Mouse (Mus musculus): ENCODE results near the gene Slc22a17. TPM values are rescaled to one million over a fixed set of nuclear protein-coding genes. Genes with fewer than 3 reads are reported as not detected.

The Slc22a17 gene
- polyA plus RNA-seq, 1 experiment from 2014 or later, result 30.2 TPM

DNA sequence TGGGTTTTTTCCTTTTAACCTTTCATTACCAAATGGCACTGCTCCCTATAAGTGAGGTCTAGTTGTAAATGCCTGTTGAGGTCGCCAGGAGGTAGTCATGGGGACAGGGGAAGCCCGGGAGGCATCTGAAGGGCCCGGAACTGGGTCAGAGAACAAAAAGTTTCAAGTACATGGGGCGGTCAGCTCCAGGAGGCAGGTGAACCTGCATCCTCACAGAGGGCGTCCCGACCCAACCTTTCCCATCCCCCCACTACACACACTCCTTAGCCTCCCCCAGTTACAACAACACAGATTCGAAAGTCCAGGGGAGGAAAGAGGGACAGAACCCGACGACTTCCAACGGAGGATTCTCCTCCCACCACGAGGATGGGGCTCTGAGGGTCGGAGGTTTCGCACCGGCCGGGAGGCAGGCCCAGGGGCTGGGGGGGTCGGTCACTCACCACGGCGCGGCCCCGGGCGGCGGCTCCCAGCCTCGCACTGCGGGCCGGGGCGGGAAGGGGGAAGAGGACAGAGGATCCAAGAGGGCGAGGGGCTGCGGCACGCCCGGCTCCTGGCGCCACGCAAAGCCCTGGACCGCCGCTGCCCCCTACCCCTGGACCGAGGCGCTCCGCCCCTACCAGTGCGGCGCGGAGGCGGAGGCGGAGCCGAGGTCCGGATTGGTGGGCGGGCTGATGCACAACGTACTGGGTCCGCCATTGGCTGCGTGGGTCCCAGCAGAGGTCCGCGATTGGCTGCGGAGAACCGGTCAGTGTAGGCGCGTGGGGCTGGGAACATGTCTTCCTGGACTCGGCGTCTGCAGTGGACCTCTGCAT lies 49.2 kb downstream of the Slc22a17 start:
- Histone ChIP-seq H3K9me3 (no peaks in the 10 kb centered on the region), H3K4me1 (replicated peaks) (no peaks in the 10 kb centered on the region), H3K4me2 (replicated peaks) (peak overlapping the region; percentile 69), H3K4me3 (replicated peaks) (peak overlapping the region; percentile 100), H3K9ac (peak overlapping the region; percentile 98), H3K36me3 (no peaks in the 10 kb centered on the region), H3K27me3 (replicated peaks) (no peaks in the 10 kb centered on the region), H3K27ac (peak overlapping the region; percentile 74)
- ATAC-seq, result peak; percentile 100
- under 1% methylated on average over 55 of the region's 56 CpGs for WGBS

GRCm38 (mm10) chr14:54860511-54860910 lies 52.4 kb downstream of the Slc22a17 start:
- Histone ChIP-seq H3K9me3 (no peaks in the 10 kb centered on the region), H3K27ac (no peak overlapping the region), H3K4me2 (replicated peaks) (no peak overlapping the region), H3K9ac (no peak overlapping the region), H3K36me3 (0 out of 2 replicates have a peak, but pooled peaks cover 4% of the 10 kb centered on the region), H3K4me3 (replicated peaks) (no peak overlapping the region), H3K27me3 (replicated peaks) (no peaks in the 10 kb centered on the region), H3K4me1 (replicated peaks) (no peaks in the 10 kb centered on the region)
- no peak for ATAC-seq
- WGBS, result 53% methylated on average over 2 of the region's 2 CpGs

DNA sequence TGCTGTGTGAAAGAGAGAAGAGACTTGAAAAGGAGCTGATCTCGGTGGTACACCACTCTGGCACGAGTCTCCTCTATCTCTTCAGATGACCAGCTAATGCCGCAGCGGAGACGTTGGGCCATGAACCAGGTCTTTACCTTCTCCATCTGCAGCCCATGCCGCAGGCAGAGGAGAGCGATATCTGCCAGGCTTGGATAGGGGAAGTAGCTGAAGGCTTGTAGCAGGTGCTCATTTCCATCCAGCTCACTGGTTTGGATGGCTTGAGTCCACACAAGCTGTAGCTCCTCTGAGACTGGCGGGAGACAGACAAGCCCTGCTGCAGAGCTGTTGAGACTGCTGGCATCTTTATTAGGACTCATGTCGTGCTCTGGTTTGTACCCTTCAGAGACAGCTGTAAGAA lies 55.0 kb downstream of the Slc22a17 start:
- WGBS, result 89% methylated on average over 9 of the region's 9 CpGs
- no peak overlapping the region for H3K27ac ChIP-seq
- H3K4me3 ChIP-seq (replicated peaks), result no peak overlapping the region
- 0 out of 2 replicates have a peak, but pooled peaks cover 4% of the 10 kb centered on the region for H3K36me3 ChIP-seq
- no peaks in the 10 kb centered on the region for H3K27me3 ChIP-seq (replicated peaks)
- ATAC-seq, result no peak
- H3K4me2 ChIP-seq (replicated peaks), result no peak overlapping the region
- no peak overlapping the region for H3K9ac ChIP-seq
- no peaks in the 10 kb centered on the region for H3K4me1 ChIP-seq (replicated peaks)
- no peaks in the 10 kb centered on the region for H3K9me3 ChIP-seq

DNA sequence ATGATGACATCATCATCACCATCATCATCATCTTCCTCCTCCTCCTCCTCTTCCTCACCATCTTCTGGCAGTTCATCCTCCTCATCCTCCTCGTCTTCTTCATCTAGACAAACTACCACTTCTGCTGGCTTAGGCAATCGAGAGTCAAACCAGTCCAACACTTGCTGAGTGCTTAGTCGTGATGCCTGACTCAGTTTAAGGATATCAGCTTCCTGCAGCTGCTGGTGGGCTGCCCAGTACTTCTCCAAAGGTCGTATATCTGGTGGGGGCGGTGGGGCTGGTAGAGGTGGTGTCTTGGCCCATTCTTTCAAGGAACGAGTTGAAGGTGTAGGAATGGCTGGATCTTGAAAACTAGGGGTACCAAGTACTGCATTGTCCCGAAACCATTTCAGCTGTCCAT lies 56.2 kb downstream of the Slc22a17 start:
- WGBS, result 82% methylated on average over 7 of the region's 7 CpGs

More for the DNA sequence above, 56.2 kb downstream of the Slc22a17 start:
- H3K4me1 ChIP-seq (replicated peaks), result no peaks in the 10 kb centered on the region
- H3K4me3 ChIP-seq (replicated peaks), result no peak overlapping the region
- no peak for ATAC-seq
- H3K27ac ChIP-seq, result no peak overlapping the region
- H3K9me3 ChIP-seq, result no peaks in the 10 kb centered on the region
- H3K4me2 ChIP-seq (replicated peaks), result no peak overlapping the region
- no peaks in the 10 kb centered on the region for H3K27me3 ChIP-seq (replicated peaks)
- H3K9ac ChIP-seq, result no peak overlapping the region
- 0 out of 2 replicates have a peak, but pooled peaks cover 4% of the 10 kb centered on the region for H3K36me3 ChIP-seq

MicroRNAs within 50 kb of the gene (microRNA counts, 519-probe panel; counts per million panel counts)
- microRNA mmu-miR-208a, result 97.1 counts per million, percentile 29 among the panel's probes with 10 or more counts

Other genes starting within 250 kb of the Slc22a17 start
- gene 1700123O20Rik, start 226.9 kb downstream of the Slc22a17 start, polyA plus RNA-seq (2015; fragmentation: Nextera tagmentation; extraction: Ambion mirVana), result 83.7 and 84.8 TPM in 2 replicates
- gene Acin1, start 226.2 kb downstream of the Slc22a17 start, polyA plus RNA-seq (2015; fragmentation: Nextera tagmentation; extraction: Ambion mirVana), result 105 and 107 TPM in 2 replicates
- gene Gm29776, start 214.3 kb downstream of the Slc22a17 start, polyA plus RNA-seq (2015; fragmentation: Nextera tagmentation; extraction: Ambion mirVana), result 0.11 and 0.15 TPM in 2 replicates
- gene Cebpe, start 201.0 kb downstream of the Slc22a17 start, polyA plus RNA-seq (2015; fragmentation: Nextera tagmentation; extraction: Ambion mirVana), result 0.19 and 0.21 TPM in 2 replicates
- 30.9 and 33.0 TPM in 2 replicates for gene Slc7a8, start 131.2 kb downstream of the Slc22a17 start, polyA plus RNA-seq (2015; fragmentation: Nextera tagmentation; extraction: Ambion mirVana)
- not detected in 2 replicates for gene Rnf212b, start 99.0 kb downstream of the Slc22a17 start, polyA plus RNA-seq (2015; fragmentation: Nextera tagmentation; extraction: Ambion mirVana)
- gene Homez, start 42.2 kb downstream of the Slc22a17 start, polyA plus RNA-seq (2015; fragmentation: Nextera tagmentation; extraction: Ambion mirVana), result 6.2 and 6.9 TPM in 2 replicates
- gene Ppp1r3e, start 35.6 kb downstream of the Slc22a17 start, polyA plus RNA-seq (2015; fragmentation: Nextera tagmentation; extraction: Ambion mirVana), result 2.3 TPM in 2 replicates
- 3.6 and 4.7 TPM in 2 replicates for gene Bcl2l2, start 29.8 kb downstream of the Slc22a17 start, polyA plus RNA-seq (2015; fragmentation: Nextera tagmentation; extraction: Ambion mirVana)
- gene Gm20521, start 29.7 kb downstream of the Slc22a17 start, polyA plus RNA-seq (2015; fragmentation: Nextera tagmentation; extraction: Ambion mirVana), result 0.34 and 0.35 TPM in 2 replicates
- gene Pabpn1, start 20.6 kb downstream of the Slc22a17 start, polyA plus RNA-seq (2015; fragmentation: Nextera tagmentation; extraction: Ambion mirVana), result 108 and 119 TPM in 2 replicates
- gene Efs, start 13.0 kb upstream of the Slc22a17 start, polyA plus RNA-seq (2015; fragmentation: Nextera tagmentation; extraction: Ambion mirVana), result 20.0 and 20.7 TPM in 2 replicates
- not detected in 2 replicates for gene Il25, start 19.6 kb upstream of the Slc22a17 start, polyA plus RNA-seq (2015; fragmentation: Nextera tagmentation; extraction: Ambion mirVana)
- gene Cmtm5, start 23.1 kb upstream of the Slc22a17 start, polyA plus RNA-seq (2015; fragmentation: Nextera tagmentation; extraction: Ambion mirVana), result 2.2 and 2.3 TPM in 2 replicates
- 0.27 and 0.44 TPM in 2 replicates for gene Myh6, start 53.8 kb upstream of the Slc22a17 start, polyA plus RNA-seq (2015; fragmentation: Nextera tagmentation; extraction: Ambion mirVana)
- not detected in 2 replicates for gene Gm17428, start 63.8 kb upstream of the Slc22a17 start, polyA plus RNA-seq (2015; fragmentation: Nextera tagmentation; extraction: Ambion mirVana)
- 0.83 and 1.6 TPM in 2 replicates for gene Myh7, start 81.5 kb upstream of the Slc22a17 start, polyA plus RNA-seq (2015; fragmentation: Nextera tagmentation; extraction: Ambion mirVana)
- 83.1 and 84.9 TPM in 2 replicates for gene Ngdn, start 102.3 kb upstream of the Slc22a17 start, polyA plus RNA-seq (2015; fragmentation: Nextera tagmentation; extraction: Ambion mirVana)
- 3.8 and 4.4 TPM in 2 replicates for gene Zfhx2, start 179.2 kb upstream of the Slc22a17 start, polyA plus RNA-seq (2015; fragmentation: Nextera tagmentation; extraction: Ambion mirVana)
- gene Thtpa, start 181.7 kb upstream of the Slc22a17 start, polyA plus RNA-seq (2015; fragmentation: Nextera tagmentation; extraction: Ambion mirVana), result 19.0 and 19.4 TPM in 2 replicates
- 71.9 and 73.9 TPM in 2 replicates for gene Ap1g2, start 193.5 kb upstream of the Slc22a17 start, polyA plus RNA-seq (2015; fragmentation: Nextera tagmentation; extraction: Ambion mirVana)
- gene Jph4, start 203.8 kb upstream of the Slc22a17 start, polyA plus RNA-seq (2015; fragmentation: Nextera tagmentation; extraction: Ambion mirVana), result 1.6 and 1.7 TPM in 2 replicates

Data from intestine, embryonic 15.5 days (tissue).